In the genomic region with DNA sequence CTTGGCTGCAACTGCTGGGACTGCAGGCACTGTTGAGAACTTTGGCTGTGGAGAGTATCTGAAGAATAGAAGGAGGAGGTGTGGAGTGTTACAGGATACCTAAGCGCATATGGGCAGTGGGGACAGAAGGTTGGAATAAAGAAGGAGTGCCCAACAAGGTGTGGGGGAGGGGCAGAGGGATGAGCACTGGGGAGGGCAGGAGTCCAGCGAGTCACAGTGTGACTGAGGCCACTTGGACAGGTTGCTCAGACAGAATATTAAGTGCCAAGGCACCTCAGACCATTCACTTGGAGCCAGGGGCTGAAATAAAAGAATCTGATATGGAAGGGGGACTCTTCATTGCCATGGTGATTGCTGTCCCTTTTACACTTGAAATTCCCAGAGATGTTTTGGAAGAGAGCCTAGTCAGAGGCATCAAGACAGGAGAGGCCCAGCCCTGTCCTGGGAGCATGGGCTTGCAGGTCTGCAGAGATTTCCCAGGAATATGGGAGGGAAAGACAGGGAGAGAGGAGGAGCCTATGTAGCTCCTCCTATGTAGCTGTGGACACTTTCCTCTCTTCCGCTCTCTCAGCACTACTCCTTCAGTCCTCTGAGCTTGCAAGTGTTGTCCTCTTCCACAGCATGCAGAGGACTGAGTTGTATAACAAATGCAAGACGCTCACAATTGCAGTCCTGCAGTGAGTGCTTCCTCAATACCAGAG, we compare ENCODE assay signal across 12 mouse cellular contexts.
DNase-seq lines count a peak whose midpoint lies in the region; ATAC-seq lines count a peak whose summit lies in the region.
"Had no signal": no experiment of that assay in that cellular context is flagged by ENCODE, and none has a peak within 500 bp of the region (broad histone marks: within the 10 kb centered on the region; RNA-seq: fewer than 3 reads in every experiment).

No protein-coding gene starts in this region.

- DNase-seq in kidney, adult 9 months: no peak
- no peak for DNase-seq in gastrocnemius, postnatal 4 days (ENCODE audit: low spot score in 2 of 2)
- DNase-seq in gastrocnemius, adult 18-20 months (ENCODE audit: low spot score): no peak
- DNase-seq: adrenal gland, postnatal 36 days had no signal

- no peaks in the 10 kb centered on the region for H3K9me3 ChIP-seq in kidney, embryonic 14.5 days (ENCODE audit: control insufficient read depth, low read length)
- H3K9me3 ChIP-seq in forebrain, embryonic 15.5 days: no peaks in the 10 kb centered on the region
- no peaks in the 10 kb centered on the region for H3K9me3 ChIP-seq in hindbrain, embryonic 15.5 days
- H3K9me3 ChIP-seq in midbrain, embryonic 16.5 days (replicated peaks; ENCODE audit: control insufficient read depth, low read length, poor library complexity, severe bottlenecking): 0 out of 2 replicates have a peak, but pooled peaks cover 2% of the 10 kb centered on the region
- H3K9me3 ChIP-seq: G1E; limb, embryonic 15.5 days; lung, embryonic 15.5 days had no signal

- no peak overlapping the region for H3K27ac ChIP-seq in kidney, embryonic 14.5 days (ENCODE audit: low read depth, low read length)
- H3K27ac ChIP-seq in forebrain, embryonic 15.5 days (replicated peaks): peak overlapping the region; percentile 20; the same call in 1 of the 2 replicates
- no peak overlapping the region for H3K27ac ChIP-seq in hindbrain, embryonic 15.5 days (replicated peaks)
- 0 out of 2 replicates have a peak overlapping the region, but pooled peaks have one; percentile 12 for H3K27ac ChIP-seq in midbrain, embryonic 16.5 days (ENCODE audit: low read length)
- H3K27ac ChIP-seq: limb, embryonic 15.5 days; lung, embryonic 15.5 days had no signal

- H3K9ac ChIP-seq in kidney, embryonic 14.5 days (ENCODE audit: low read depth, low read length): no peak overlapping the region
- H3K9ac ChIP-seq in forebrain, embryonic 15.5 days (replicated peaks): no peak overlapping the region
- H3K9ac ChIP-seq in hindbrain, embryonic 15.5 days: no peak overlapping the region
- no peak overlapping the region for H3K9ac ChIP-seq in midbrain, embryonic 16.5 days (ENCODE audit: low read depth, low read length)
- H3K9ac ChIP-seq: limb, embryonic 15.5 days; lung, embryonic 15.5 days had no signal

- WGBS in kidney, embryonic 14.5 days: 75% methylated on average over 4 of the region's 4 CpGs
- WGBS in forebrain, embryonic 15.5 days: 61% methylated on average over 4 of the region's 4 CpGs
- WGBS in hindbrain, embryonic 15.5 days: 53% methylated on average over 4 of the region's 4 CpGs
- WGBS in midbrain, embryonic 16.5 days: 59% methylated on average over 4 of the region's 4 CpGs

- ATAC-seq in kidney, embryonic 14.5 days (ENCODE audit: low FRiP score, low TSS enrichment): peak; percentile 43; the same call in 1 of the 2 replicates
- ATAC-seq in forebrain, embryonic 15.5 days (replicated peaks): no peak
- ATAC-seq in hindbrain, embryonic 15.5 days (ENCODE audit: low FRiP score, low read depth): peak; percentile 68
- ATAC-seq in midbrain, embryonic 16.5 days: peak; percentile 33; the same call in 1 of the 2 replicates
- ATAC-seq: inflammation-experienced regulatory T-cells, adult 6 months had no signal

- H3K4me1 ChIP-seq in kidney, embryonic 14.5 days (ENCODE audit: control insufficient read depth, insufficient read depth, low read length): 0 out of 2 replicates have a peak, but pooled peaks cover 2% of the 10 kb centered on the region
- peaks cover 30% of the 10 kb centered on the region for H3K4me1 ChIP-seq in forebrain, embryonic 15.5 days
- peaks cover 22% of the 10 kb centered on the region for H3K4me1 ChIP-seq in hindbrain, embryonic 15.5 days (replicated peaks)
- H3K4me1 ChIP-seq in midbrain, embryonic 16.5 days (ENCODE audit: control insufficient read depth, insufficient read depth, low read length): peaks cover 15% of the 10 kb centered on the region

- H3K4me2 ChIP-seq in kidney, embryonic 14.5 days (replicated peaks; ENCODE audit: low read depth, low read length): no peak overlapping the region
- no peak overlapping the region for H3K4me2 ChIP-seq in forebrain, embryonic 15.5 days (replicated peaks)
- no peak overlapping the region for H3K4me2 ChIP-seq in hindbrain, embryonic 15.5 days
- H3K4me2 ChIP-seq in midbrain, embryonic 16.5 days (ENCODE audit: low read length): no peak overlapping the region
- H3K4me2 ChIP-seq: limb, embryonic 15.5 days; lung, embryonic 15.5 days had no signal

- H3K27me3 ChIP-seq in kidney, embryonic 14.5 days (ENCODE audit: control insufficient read depth, insufficient read depth, low read length): no peaks in the 10 kb centered on the region
- no peaks in the 10 kb centered on the region for H3K27me3 ChIP-seq in forebrain, embryonic 15.5 days
- H3K27me3 ChIP-seq in hindbrain, embryonic 15.5 days: no peaks in the 10 kb centered on the region
- no peaks in the 10 kb centered on the region for H3K27me3 ChIP-seq in midbrain, embryonic 16.5 days (ENCODE audit: control insufficient read depth, insufficient read depth, low read depth, low read length)
- H3K27me3 ChIP-seq: limb, embryonic 15.5 days; lung, embryonic 15.5 days had no signal

- no peaks in the 10 kb centered on the region for H3K36me3 ChIP-seq in kidney, embryonic 14.5 days (ENCODE audit: control insufficient read depth, insufficient read depth, low read length)
- no peaks in the 10 kb centered on the region for H3K36me3 ChIP-seq in forebrain, embryonic 15.5 days
- H3K36me3 ChIP-seq in hindbrain, embryonic 15.5 days: no peaks in the 10 kb centered on the region
- no peaks in the 10 kb centered on the region for H3K36me3 ChIP-seq in midbrain, embryonic 16.5 days (ENCODE audit: control insufficient read depth, insufficient read depth, low read length)
- H3K36me3 ChIP-seq: limb, embryonic 15.5 days; lung, embryonic 15.5 days had no signal

- no peak overlapping the region for H3K4me3 ChIP-seq in kidney, embryonic 14.5 days (ENCODE audit: low read length)
- no peak overlapping the region for H3K4me3 ChIP-seq in forebrain, embryonic 15.5 days
- no peak overlapping the region for H3K4me3 ChIP-seq in hindbrain, embryonic 15.5 days
- H3K4me3 ChIP-seq in midbrain, embryonic 16.5 days (ENCODE audit: low read depth, low read length): no peak overlapping the region
- H3K4me3 ChIP-seq: limb, embryonic 15.5 days; lung, embryonic 15.5 days had no signal

Comparison
In these comparisons a context has a peak if more than half of its experiments do, and no peak if none do; other contexts are left out.
1. H3K27ac ChIP-seq: peak in forebrain, embryonic 15.5 days (single experiment) and midbrain, embryonic 16.5 days (single experiment); none in kidney, embryonic 14.5 days (single experiment) and hindbrain, embryonic 15.5 days (single experiment).